ENCODE assay signal across 17 mouse cellular contexts in genomic region chr11:51343728-51344289, GRCm38 (mm10).
"Had no signal": no experiment of that assay in that cellular context is flagged by ENCODE, and none has a peak within 500 bp of the region (broad histone marks: within the 10 kb centered on the region; RNA-seq: fewer than 3 reads in every experiment).

No protein-coding gene starts in this region.

- H3K27ac ChIP-seq: limb, embryonic 12.5 days; liver, embryonic 13.5 days; lung, embryonic 15.5 days; macrophage; midbrain, embryonic 15.5 days; neural tube, embryonic 12.5 days; stomach, postnatal 0 days had no signal

- H3K4me2 ChIP-seq: limb, embryonic 12.5 days; liver, embryonic 13.5 days; lung, embryonic 15.5 days; midbrain, embryonic 11.5 days; midbrain, embryonic 15.5 days; neural tube, embryonic 12.5 days had no signal

- H3K36me3 ChIP-seq: limb, embryonic 12.5 days; liver, embryonic 13.5 days; lung, embryonic 15.5 days; midbrain, embryonic 15.5 days; neural tube, embryonic 12.5 days had no signal

- H3K9me3 ChIP-seq: limb, embryonic 12.5 days; liver, embryonic 13.5 days; lung, embryonic 15.5 days; midbrain, embryonic 15.5 days; neural tube, embryonic 12.5 days had no signal

- H3K4me3 ChIP-seq: left cerebral cortex, adult 2 months; limb, embryonic 12.5 days; liver, embryonic 13.5 days; lung, embryonic 15.5 days; megakaryocyte, embryonic 14.5 days; midbrain, embryonic 15.5 days; neural tube, embryonic 12.5 days had no signal

- DNase-seq: liver; liver, embryonic 13.5 days; liver, postnatal 0 days; right cerebral cortex, postnatal 25 days; thymus, adult 2 months; thymus, postnatal 25 days had no signal

- H3K4me1 ChIP-seq: liver, embryonic 13.5 days; megakaryocyte, embryonic 14.5 days; midbrain, embryonic 15.5 days; neural tube, embryonic 12.5 days had no signal

- H3K27me3 ChIP-seq: limb, embryonic 12.5 days; liver, embryonic 13.5 days; lung, embryonic 15.5 days; midbrain, embryonic 15.5 days; neural tube, embryonic 12.5 days had no signal

- H3K9ac ChIP-seq: limb, embryonic 12.5 days; liver, embryonic 13.5 days; liver, postnatal 0 days; lung, embryonic 15.5 days; midbrain, embryonic 15.5 days; neural tube, embryonic 12.5 days had no signal

- ATAC-seq: inflammation-experienced regulatory T-cells, adult 6 months; intestine, postnatal 0 days; liver, postnatal 0 days; midbrain, embryonic 15.5 days had no signal
